Comparison of ENCODE assay signal across 12 mouse cellular contexts in the genomic region with DNA sequence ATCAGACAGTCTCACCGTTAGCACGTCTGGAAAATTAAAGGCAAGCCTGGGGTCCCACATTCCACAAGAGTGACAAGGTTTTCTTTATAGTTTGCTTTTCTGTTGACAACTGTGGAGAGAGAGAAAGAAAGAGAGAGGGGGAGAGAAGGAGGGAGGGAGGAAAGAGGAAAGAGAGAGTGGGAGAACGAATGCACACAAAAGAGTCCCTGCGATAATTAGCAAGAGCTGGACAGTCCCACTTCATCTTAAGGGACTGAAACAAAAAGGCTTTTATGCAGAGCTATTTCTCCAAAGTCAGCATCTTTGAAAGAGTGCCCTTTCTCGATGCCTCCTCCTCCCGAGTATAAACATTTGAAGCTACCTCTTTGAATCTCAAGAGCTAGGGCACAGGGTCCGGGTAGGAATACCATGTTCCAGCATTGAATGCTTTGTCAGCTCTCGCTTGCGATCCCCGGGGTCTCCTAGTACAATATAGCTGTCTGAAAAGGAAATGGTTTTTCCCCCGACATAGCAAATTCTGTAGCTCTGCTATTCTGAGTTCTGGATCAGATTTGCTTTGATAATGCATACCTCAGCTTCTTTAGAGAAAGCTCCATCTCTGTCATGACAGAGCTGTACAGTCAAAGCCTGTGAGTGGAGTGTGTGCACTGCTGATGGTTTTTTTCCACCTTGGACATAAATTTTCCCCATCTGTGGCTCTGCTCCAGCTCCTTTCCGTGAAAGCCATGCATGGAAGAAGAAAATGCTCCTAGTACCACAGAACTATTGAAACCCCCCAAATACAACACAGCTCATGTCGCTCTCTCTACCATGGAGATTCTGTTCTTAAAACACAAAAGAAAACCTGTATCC.
DNase-seq lines count a peak whose midpoint lies in the region; ATAC-seq lines count a peak whose summit lies in the region.
"Had no signal": no experiment of that assay in that cellular context is flagged by ENCODE, and none has a peak within 500 bp of the region (broad histone marks: within the 10 kb centered on the region; RNA-seq: fewer than 3 reads in every experiment).

No protein-coding gene starts in this region.

- H3K27ac ChIP-seq in kidney, embryonic 15.5 days, result no peak overlapping the region
- H3K27ac ChIP-seq in embryonic facial prominence, embryonic 13.5 days, result no peak overlapping the region
- H3K27ac ChIP-seq in hindbrain, embryonic 12.5 days, result no peak overlapping the region
- H3K27ac ChIP-seq in neural tube, embryonic 13.5 days (replicated peaks), result peak overlapping the region; percentile 54
- H3K27ac ChIP-seq in kidney, embryonic 14.5 days (ENCODE audit: low read depth, low read length), result no peak overlapping the region
- H3K27ac ChIP-seq: macrophage had no signal

- H3K4me3 ChIP-seq in kidney, embryonic 15.5 days (replicated peaks), result no peak overlapping the region
- no peak overlapping the region for H3K4me3 ChIP-seq in embryonic facial prominence, embryonic 13.5 days
- no peak overlapping the region for H3K4me3 ChIP-seq in hindbrain, embryonic 12.5 days
- H3K4me3 ChIP-seq in neural tube, embryonic 13.5 days, result no peak overlapping the region
- H3K4me3 ChIP-seq in kidney, embryonic 14.5 days (ENCODE audit: low read length), result no peak overlapping the region
- H3K4me3 ChIP-seq: heart, embryonic 12.5 days had no signal

- no peaks in the 10 kb centered on the region for H3K36me3 ChIP-seq in kidney, embryonic 15.5 days
- H3K36me3 ChIP-seq in embryonic facial prominence, embryonic 13.5 days, result no peaks in the 10 kb centered on the region
- no peaks in the 10 kb centered on the region for H3K36me3 ChIP-seq in hindbrain, embryonic 12.5 days
- no peaks in the 10 kb centered on the region for H3K36me3 ChIP-seq in neural tube, embryonic 13.5 days
- H3K36me3 ChIP-seq in kidney, embryonic 14.5 days (ENCODE audit: control insufficient read depth, insufficient read depth, low read length), result no peaks in the 10 kb centered on the region
- H3K36me3 ChIP-seq: heart, embryonic 12.5 days had no signal

- H3K4me2 ChIP-seq in kidney, embryonic 15.5 days, result peak overlapping the region; percentile 33
- peak overlapping the region; percentile 7; the same call in 1 of the 2 replicates for H3K4me2 ChIP-seq in embryonic facial prominence, embryonic 13.5 days
- peak overlapping the region; percentile 24 for H3K4me2 ChIP-seq in hindbrain, embryonic 12.5 days (replicated peaks)
- H3K4me2 ChIP-seq in neural tube, embryonic 13.5 days, result peak overlapping the region; percentile 41
- H3K4me2 ChIP-seq in kidney, embryonic 14.5 days (replicated peaks; ENCODE audit: low read depth, low read length), result no peak overlapping the region; the same call in 1 of the 2 replicates
- H3K4me2 ChIP-seq: heart, embryonic 12.5 days; liver, embryonic 11.5 days had no signal

- no peaks in the 10 kb centered on the region for H3K27me3 ChIP-seq in kidney, embryonic 15.5 days
- no peaks in the 10 kb centered on the region for H3K27me3 ChIP-seq in embryonic facial prominence, embryonic 13.5 days
- H3K27me3 ChIP-seq in hindbrain, embryonic 12.5 days, result no peaks in the 10 kb centered on the region
- H3K27me3 ChIP-seq in neural tube, embryonic 13.5 days, result no peaks in the 10 kb centered on the region
- no peaks in the 10 kb centered on the region for H3K27me3 ChIP-seq in kidney, embryonic 14.5 days (ENCODE audit: control insufficient read depth, insufficient read depth, low read length)
- H3K27me3 ChIP-seq: heart, embryonic 12.5 days had no signal

- H3K9ac ChIP-seq in kidney, embryonic 15.5 days, result no peak overlapping the region
- H3K9ac ChIP-seq in embryonic facial prominence, embryonic 13.5 days, result no peak overlapping the region
- H3K9ac ChIP-seq in hindbrain, embryonic 12.5 days, result no peak overlapping the region
- peak overlapping the region; percentile 41; the same call in 1 of the 2 replicates for H3K9ac ChIP-seq in neural tube, embryonic 13.5 days
- H3K9ac ChIP-seq in kidney, embryonic 14.5 days (ENCODE audit: low read depth, low read length), result no peak overlapping the region
- H3K9ac ChIP-seq: heart, embryonic 12.5 days had no signal

- no peak for DNase-seq in kidney, postnatal 14 days
- DNase-seq in lung, postnatal 10 days, result no peak
- DNase-seq: layer of hippocampus, postnatal 36 days had no signal

- H3K9me3 ChIP-seq in kidney, embryonic 15.5 days (replicated peaks), result no peaks in the 10 kb centered on the region
- H3K9me3 ChIP-seq in embryonic facial prominence, embryonic 13.5 days, result no peaks in the 10 kb centered on the region
- no peaks in the 10 kb centered on the region; the same call in 1 of the 2 replicates for H3K9me3 ChIP-seq in hindbrain, embryonic 12.5 days (replicated peaks)
- H3K9me3 ChIP-seq in neural tube, embryonic 13.5 days, result no peaks in the 10 kb centered on the region
- no peaks in the 10 kb centered on the region for H3K9me3 ChIP-seq in kidney, embryonic 14.5 days (ENCODE audit: control insufficient read depth, low read length)

- no peak for ATAC-seq in kidney, embryonic 15.5 days (replicated peaks; ENCODE audit: low FRiP score)
- ATAC-seq in embryonic facial prominence, embryonic 13.5 days (ENCODE audit: insufficient number of reproducible peaks, insufficient read depth, low FRiP score, low TSS enrichment, low read depth), result no peak
- no peak for ATAC-seq in hindbrain, embryonic 12.5 days (ENCODE audit: low FRiP score)
- peak; percentile 72 for ATAC-seq in neural tube, embryonic 13.5 days (ENCODE audit: low read depth)
- ATAC-seq in kidney, embryonic 14.5 days (ENCODE audit: low FRiP score, low TSS enrichment), result no peak
- no peak for ATAC-seq in megakaryocyte-erythroid progenitor cell, adult 5-6 weeks (replicated peaks; ENCODE audit: low FRiP score, low TSS enrichment, poor library complexity, severe bottlenecking)

- 46% methylated on average over 13 of the region's 13 CpGs for WGBS in kidney, embryonic 15.5 days
- WGBS in embryonic facial prominence, embryonic 13.5 days, result 43% methylated on average over 13 of the region's 13 CpGs
- 32% methylated on average over 13 of the region's 13 CpGs for WGBS in hindbrain, embryonic 12.5 days
- 26% methylated on average over 13 of the region's 13 CpGs for WGBS in neural tube, embryonic 13.5 days
- 54% methylated on average over 13 of the region's 13 CpGs for WGBS in kidney, embryonic 14.5 days

- no peaks in the 10 kb centered on the region for H3K4me1 ChIP-seq in kidney, embryonic 15.5 days
- no peaks in the 10 kb centered on the region for H3K4me1 ChIP-seq in embryonic facial prominence, embryonic 13.5 days
- peaks cover 10% of the 10 kb centered on the region; the same call in 1 of the 2 replicates for H3K4me1 ChIP-seq in hindbrain, embryonic 12.5 days
- H3K4me1 ChIP-seq in neural tube, embryonic 13.5 days (replicated peaks), result peaks cover 12% of the 10 kb centered on the region
- no peaks in the 10 kb centered on the region for H3K4me1 ChIP-seq in kidney, embryonic 14.5 days (ENCODE audit: control insufficient read depth, insufficient read depth, low read length)
- H3K4me1 ChIP-seq: heart, embryonic 12.5 days had no signal
